Mouse (Mus musculus): ENCODE measurements around the gene Cdc25a. TPM values are rescaled to one million over a fixed set of nuclear protein-coding genes. Genes with fewer than 3 reads are reported as not detected.
A peak's percentile ranks its signal among the peaks of the same experiment; 100 is the strongest.

The Cdc25a gene
- polyA plus RNA-seq, 1 experiment from 2014 or later = 31.3 TPM

DNA sequence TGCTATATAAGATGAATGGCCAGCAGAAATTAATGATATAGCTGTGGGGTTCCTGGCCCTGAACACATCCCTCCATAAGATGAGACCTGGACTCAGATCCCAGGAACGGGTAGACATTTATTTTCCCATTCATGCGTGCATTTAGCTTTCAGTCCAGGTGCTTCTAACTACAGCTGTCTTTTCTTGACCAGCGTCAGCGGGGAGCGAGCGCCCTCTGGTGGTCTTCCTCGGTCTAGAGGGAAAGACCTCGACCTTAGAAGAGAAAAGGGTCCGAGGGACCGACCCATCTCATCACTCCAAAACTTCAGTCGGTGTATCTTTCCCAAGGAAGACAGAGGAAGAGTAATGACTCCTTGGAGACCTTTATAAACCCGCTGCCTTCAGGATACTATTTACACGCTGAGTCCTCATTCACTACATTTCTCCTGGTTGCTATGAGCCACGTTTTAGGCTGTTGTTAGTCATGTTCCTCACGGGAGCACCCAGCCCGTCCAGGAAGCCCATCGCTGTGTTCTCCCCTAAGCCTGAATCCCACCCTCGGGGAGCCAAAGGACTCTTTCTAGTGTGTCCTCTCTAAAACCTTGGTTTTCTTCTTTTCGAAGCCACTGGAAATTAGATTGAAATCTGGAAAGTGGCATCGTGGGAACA lies 12.9 kb upstream of the Cdc25a start:
- H3K4me3 ChIP-seq (ENCODE audit: low read length) = no peak overlapping the region
- no peaks in the 10 kb centered on the region for H3K36me3 ChIP-seq (ENCODE audit: control insufficient read depth, insufficient read depth, low read length)
- no peaks in the 10 kb centered on the region for H3K4me1 ChIP-seq (ENCODE audit: control insufficient read depth, insufficient read depth, low read length)
- H3K9ac ChIP-seq (ENCODE audit: low read depth, low read length) = peak overlapping the region; percentile 27; the same call in 1 of the 2 replicates
- no peaks in the 10 kb centered on the region for H3K9me3 ChIP-seq (ENCODE audit: control insufficient read depth, low read length)
- H3K27me3 ChIP-seq (replicated peaks; ENCODE audit: control insufficient read depth, insufficient read depth, low read length) = no peaks in the 10 kb centered on the region
- peak; percentile 55; the same call in 1 of the 2 replicates for ATAC-seq
- H3K4me2 ChIP-seq (ENCODE audit: low read depth, low read length) = peak overlapping the region; percentile 46
- 11% methylated on average over 20 of the region's 20 CpGs for WGBS
- no peak overlapping the region for H3K27ac ChIP-seq (ENCODE audit: low read length)

DNA sequence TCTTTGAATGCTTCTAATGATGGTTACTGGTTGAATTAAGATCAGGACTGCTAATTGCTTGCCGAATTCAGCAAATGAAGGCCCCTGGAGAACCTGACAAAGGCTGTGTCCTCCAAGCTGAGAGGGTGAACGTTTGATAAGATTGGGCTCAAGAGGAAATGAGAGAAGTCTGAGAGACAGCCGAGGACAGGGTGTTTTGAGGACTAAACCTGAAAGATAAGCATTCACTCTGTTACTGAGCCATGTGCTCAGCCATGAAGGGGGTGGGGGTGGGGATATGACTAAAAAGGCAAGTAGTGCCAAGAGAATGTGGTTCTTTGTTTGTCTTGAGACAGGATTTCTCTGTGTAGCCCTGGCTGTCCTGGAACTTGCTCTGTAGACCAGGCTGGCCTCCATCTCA lies 12.3 kb upstream of the Cdc25a start:
- no peaks in the 10 kb centered on the region for H3K9me3 ChIP-seq (ENCODE audit: control insufficient read depth, low read length)
- 0 out of 2 replicates have a peak overlapping the region, but pooled peaks have one; percentile 46 for H3K4me2 ChIP-seq (ENCODE audit: low read depth, low read length)
- H3K9ac ChIP-seq (ENCODE audit: low read depth, low read length) = peak overlapping the region; percentile 27; the same call in 1 of the 2 replicates
- H3K4me1 ChIP-seq (ENCODE audit: control insufficient read depth, insufficient read depth, low read length) = no peaks in the 10 kb centered on the region
- H3K27me3 ChIP-seq (replicated peaks; ENCODE audit: control insufficient read depth, insufficient read depth, low read length) = no peaks in the 10 kb centered on the region
- ATAC-seq = no peak
- 46% methylated on average over 3 of the region's 3 CpGs for WGBS
- H3K36me3 ChIP-seq (ENCODE audit: control insufficient read depth, insufficient read depth, low read length) = no peaks in the 10 kb centered on the region
- H3K4me3 ChIP-seq (ENCODE audit: low read length) = no peak overlapping the region
- no peak overlapping the region for H3K27ac ChIP-seq (ENCODE audit: low read length)

DNA sequence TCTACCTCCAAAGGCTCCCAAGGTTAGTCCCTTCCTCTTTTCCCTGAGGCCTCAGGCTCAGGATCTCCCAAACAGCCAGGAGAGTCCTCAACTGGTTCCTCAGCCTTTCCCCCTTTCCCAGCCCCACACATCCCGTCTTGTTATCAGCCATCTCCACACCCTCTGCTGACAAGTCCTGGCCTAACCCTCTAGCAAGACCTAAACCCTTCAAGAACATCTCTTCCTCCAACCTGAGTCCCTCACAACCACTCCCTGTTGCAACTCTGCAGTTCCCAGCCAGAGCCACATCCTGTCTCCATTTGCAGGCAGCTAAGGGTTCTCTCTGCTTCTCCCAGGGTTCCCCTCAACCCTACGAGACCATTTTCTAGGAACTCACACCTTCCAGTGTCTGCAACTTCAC lies 9.2 kb upstream of the Cdc25a start:
- Histone ChIP-seq H3K4me3 (ENCODE audit: low read length) (no peak overlapping the region), H3K4me2 (ENCODE audit: low read depth, low read length) (no peak overlapping the region), H3K36me3 (ENCODE audit: control insufficient read depth, insufficient read depth, low read length) (no peaks in the 10 kb centered on the region), H3K27ac (ENCODE audit: low read length) (no peak overlapping the region), H3K9ac (ENCODE audit: low read depth, low read length) (no peak overlapping the region), H3K27me3 (replicated peaks; ENCODE audit: control insufficient read depth, insufficient read depth, low read length) (no peaks in the 10 kb centered on the region), H3K4me1 (ENCODE audit: control insufficient read depth, insufficient read depth, low read length) (peaks cover 6% of the 10 kb centered on the region), H3K9me3 (ENCODE audit: control insufficient read depth, low read length) (no peaks in the 10 kb centered on the region)
- ATAC-seq = no peak
- 50% methylated on average over 2 of the region's 2 CpGs for WGBS

DNA sequence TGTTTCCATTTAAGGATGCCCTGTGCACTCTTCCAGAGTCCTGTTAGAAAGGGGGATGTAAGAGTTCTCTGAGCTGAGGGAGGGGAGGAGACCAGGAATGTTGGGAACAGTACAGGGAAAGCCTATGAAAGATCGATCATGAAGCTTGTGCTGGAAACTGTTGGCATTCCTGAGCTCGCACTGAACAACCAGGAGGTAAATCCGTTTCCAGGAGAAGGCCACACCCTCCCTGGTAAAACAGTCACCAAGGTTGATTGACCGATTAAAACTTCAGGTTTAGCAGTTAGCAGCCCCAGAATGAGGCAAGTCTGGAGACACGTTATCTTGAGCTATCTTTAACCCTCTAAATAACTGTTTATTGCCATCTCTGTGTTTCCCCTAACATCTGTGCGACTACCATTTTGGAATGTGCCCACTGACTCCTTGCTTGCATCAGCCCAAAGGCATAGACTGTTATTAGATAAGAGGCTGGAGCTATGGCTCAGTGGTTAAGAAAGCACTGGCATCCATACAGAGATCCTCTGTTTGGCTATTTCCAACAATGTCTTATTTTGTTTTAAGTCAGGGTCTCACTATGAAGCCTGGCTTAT lies 4.3 kb upstream of the Cdc25a start:
- peak; percentile 27 for ATAC-seq
- Histone ChIP-seq H3K27me3 (replicated peaks; ENCODE audit: control insufficient read depth, insufficient read depth, low read length) (no peaks in the 10 kb centered on the region), H3K4me1 (ENCODE audit: control insufficient read depth, insufficient read depth, low read length) (peaks cover 9% of the 10 kb centered on the region), H3K4me3 (ENCODE audit: low read length) (peak overlapping the region; percentile 28), H3K36me3 (ENCODE audit: control insufficient read depth, insufficient read depth, low read length) (no peaks in the 10 kb centered on the region), H3K9ac (ENCODE audit: low read depth, low read length) (peak overlapping the region; percentile 45; the same call in 1 of the 2 replicates), H3K4me2 (ENCODE audit: low read depth, low read length) (peak overlapping the region; percentile 44), H3K27ac (ENCODE audit: low read length) (no peak overlapping the region), H3K9me3 (ENCODE audit: control insufficient read depth, low read length) (no peaks in the 10 kb centered on the region)
- WGBS = 22% methylated on average over 6 of the region's 6 CpGs

DNA sequence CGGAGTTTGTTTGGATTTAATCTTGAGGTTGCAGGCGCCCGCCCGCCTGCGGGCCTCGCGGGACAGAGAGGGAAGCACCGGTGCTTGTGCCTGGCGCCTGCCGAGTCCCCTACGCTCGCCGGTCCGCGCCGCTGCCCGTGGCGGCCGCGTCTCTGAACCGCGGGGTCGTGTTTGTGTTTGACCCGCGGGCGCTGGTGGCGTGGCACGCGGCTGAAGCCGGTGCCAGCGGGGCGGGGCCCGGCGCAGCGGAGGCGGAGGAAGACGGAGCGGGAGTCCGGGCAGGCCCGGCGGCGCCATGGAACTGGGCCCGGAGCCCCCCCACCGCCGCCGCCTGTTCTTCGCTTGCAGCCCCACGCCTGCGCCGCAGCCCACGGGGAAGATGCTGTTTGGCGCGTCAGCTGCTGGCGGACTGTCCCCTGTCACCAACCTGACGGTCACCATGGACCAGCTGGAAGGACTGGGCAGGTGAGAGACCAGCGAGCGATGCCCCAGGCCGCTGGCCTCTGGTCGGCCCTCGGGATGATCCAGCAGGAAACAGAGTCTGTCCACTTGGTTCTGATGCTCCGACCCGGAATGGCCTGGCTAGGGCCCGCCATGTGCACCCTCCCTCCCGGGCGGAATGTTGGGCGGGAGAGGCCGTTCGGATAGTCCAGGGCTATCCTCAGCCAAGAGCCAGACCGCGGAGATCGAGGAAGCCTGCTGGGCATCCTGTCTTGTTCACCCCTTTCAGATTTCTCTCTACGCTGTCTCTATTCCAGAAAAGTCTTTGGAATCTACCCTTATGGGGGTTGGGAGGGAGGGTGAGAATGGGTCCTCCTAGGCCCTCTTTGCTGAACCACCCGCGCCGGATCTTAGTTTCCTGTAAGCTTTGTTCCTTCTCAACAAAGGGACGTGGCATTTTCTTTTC lies 569 bp downstream of the Cdc25a start:
- ATAC-seq = peak; percentile 66
- peak overlapping the region; percentile 99 for H3K4me3 ChIP-seq (ENCODE audit: low read length)
- H3K36me3 ChIP-seq (ENCODE audit: control insufficient read depth, insufficient read depth, low read length) = peaks cover 11% of the 10 kb centered on the region
- no peaks in the 10 kb centered on the region for H3K9me3 ChIP-seq (ENCODE audit: control insufficient read depth, low read length)
- under 1% methylated on average over 71 of the region's 76 CpGs for WGBS
- H3K27ac ChIP-seq (ENCODE audit: low read length) = peak overlapping the region; percentile 93
- H3K4me2 ChIP-seq (ENCODE audit: low read depth, low read length) = peak overlapping the region; percentile 70
- H3K9ac ChIP-seq (ENCODE audit: low read depth, low read length) = peak overlapping the region; percentile 99
- peaks cover 14% of the 10 kb centered on the region for H3K4me1 ChIP-seq (ENCODE audit: control insufficient read depth, insufficient read depth, low read length)
- H3K27me3 ChIP-seq (replicated peaks; ENCODE audit: control insufficient read depth, insufficient read depth, low read length) = no peaks in the 10 kb centered on the region

DNA sequence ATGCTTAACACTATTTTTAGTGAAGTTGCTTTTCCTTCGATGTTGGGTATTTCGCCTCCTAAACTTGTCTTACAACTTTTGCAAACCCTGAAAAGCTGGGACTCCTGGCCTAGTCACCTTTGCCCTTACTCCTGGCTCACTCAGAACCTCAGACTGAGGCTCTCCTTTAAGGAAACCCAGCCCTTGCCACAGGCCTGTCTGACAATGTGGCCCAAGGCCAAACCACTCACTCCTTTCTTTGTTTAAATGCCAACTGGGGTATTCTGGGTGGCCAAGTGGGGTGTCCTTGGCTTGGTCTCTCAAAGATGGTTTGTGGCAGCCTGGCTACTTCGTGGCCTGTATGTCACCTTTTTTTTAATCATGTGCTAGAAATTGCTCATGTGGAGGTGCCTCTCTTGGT lies 1.4 kb downstream of the Cdc25a start:
- Histone ChIP-seq H3K9ac (ENCODE audit: low read depth, low read length) (peak overlapping the region; percentile 99), H3K4me1 (ENCODE audit: control insufficient read depth, insufficient read depth, low read length) (peaks cover 9% of the 10 kb centered on the region; the same call in 1 of the 2 replicates), H3K27ac (ENCODE audit: low read length) (peak overlapping the region; percentile 93), H3K4me3 (ENCODE audit: low read length) (peak overlapping the region; percentile 99), H3K36me3 (ENCODE audit: control insufficient read depth, insufficient read depth, low read length) (peaks cover 14% of the 10 kb centered on the region), H3K4me2 (ENCODE audit: low read depth, low read length) (peak overlapping the region; percentile 70), H3K9me3 (ENCODE audit: control insufficient read depth, low read length) (no peaks in the 10 kb centered on the region), H3K27me3 (replicated peaks; ENCODE audit: control insufficient read depth, insufficient read depth, low read length) (no peaks in the 10 kb centered on the region)
- ATAC-seq = no peak
- 2% methylated on average over 3 of the region's 3 CpGs for WGBS

DNA sequence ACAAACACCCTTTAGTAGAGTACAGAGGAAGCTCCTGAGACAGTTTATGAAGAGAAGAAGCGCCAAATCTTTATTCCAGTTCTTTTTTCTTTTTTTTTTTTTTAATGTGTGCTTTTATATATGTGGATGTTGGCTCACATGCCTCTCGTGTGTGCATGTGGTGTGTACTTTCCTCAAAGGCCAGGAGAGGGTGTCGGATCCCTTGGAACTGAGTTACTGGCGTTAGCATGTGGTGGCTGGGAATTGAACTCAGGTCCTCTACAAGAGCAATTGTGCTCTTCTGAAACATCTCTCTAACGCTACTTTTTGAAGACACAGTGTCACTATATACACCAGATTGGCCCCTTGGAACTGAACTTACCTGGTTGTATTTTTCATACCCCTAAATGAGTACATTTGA lies 2.3 kb downstream of the Cdc25a start:
- Histone ChIP-seq H3K4me3 (ENCODE audit: low read length) (peak overlapping the region; percentile 99), H3K36me3 (ENCODE audit: control insufficient read depth, insufficient read depth, low read length) (peaks cover 17% of the 10 kb centered on the region), H3K27ac (ENCODE audit: low read length) (peak overlapping the region; percentile 93; the same call in 1 of the 2 replicates), H3K4me2 (ENCODE audit: low read depth, low read length) (peak overlapping the region; percentile 70), H3K27me3 (replicated peaks; ENCODE audit: control insufficient read depth, insufficient read depth, low read length) (no peaks in the 10 kb centered on the region), H3K4me1 (ENCODE audit: control insufficient read depth, insufficient read depth, low read length) (peaks cover 9% of the 10 kb centered on the region; the same call in 1 of the 2 replicates), H3K9me3 (ENCODE audit: control insufficient read depth, low read length) (no peaks in the 10 kb centered on the region), H3K9ac (ENCODE audit: low read depth, low read length) (peak overlapping the region; percentile 99; the same call in 1 of the 2 replicates)
- ATAC-seq = no peak
- WGBS = 79% methylated on average over 5 of the region's 5 CpGs

DNA sequence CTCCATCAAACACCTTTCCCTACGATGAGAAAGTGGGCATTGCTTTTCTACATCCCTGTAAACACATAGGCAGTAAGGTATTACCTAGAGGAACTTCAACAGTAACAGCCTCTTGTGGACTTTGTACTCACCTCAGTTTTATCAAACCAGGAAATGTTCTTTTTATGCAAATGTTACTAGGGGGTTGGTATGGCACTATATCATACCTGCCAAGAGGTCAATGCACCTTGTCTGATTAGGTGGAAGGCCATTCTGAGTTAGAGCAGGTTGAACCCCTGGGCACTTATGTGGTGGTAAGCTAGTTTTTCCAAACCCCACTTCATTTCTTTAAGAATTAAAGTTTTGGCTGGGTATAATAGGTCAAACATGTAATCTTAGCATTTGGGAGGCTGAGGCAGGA lies 3.9 kb downstream of the Cdc25a start:
- H3K4me2 ChIP-seq (ENCODE audit: low read depth, low read length) = peak overlapping the region; percentile 42
- no peak overlapping the region for H3K9ac ChIP-seq (ENCODE audit: low read depth, low read length)
- peak overlapping the region; percentile 85 for H3K27ac ChIP-seq (ENCODE audit: low read length)
- no peak overlapping the region for H3K4me3 ChIP-seq (ENCODE audit: low read length)
- H3K27me3 ChIP-seq (replicated peaks; ENCODE audit: control insufficient read depth, insufficient read depth, low read length) = no peaks in the 10 kb centered on the region
- peak; percentile 57 for ATAC-seq
- peaks cover 22% of the 10 kb centered on the region for H3K36me3 ChIP-seq (ENCODE audit: control insufficient read depth, insufficient read depth, low read length)
- no peaks in the 10 kb centered on the region for H3K9me3 ChIP-seq (ENCODE audit: control insufficient read depth, low read length)
- peaks cover 9% of the 10 kb centered on the region; the same call in 1 of the 2 replicates for H3K4me1 ChIP-seq (ENCODE audit: control insufficient read depth, insufficient read depth, low read length)
- 48% methylated on average over 1 of the region's 1 CpGs for WGBS

DNA sequence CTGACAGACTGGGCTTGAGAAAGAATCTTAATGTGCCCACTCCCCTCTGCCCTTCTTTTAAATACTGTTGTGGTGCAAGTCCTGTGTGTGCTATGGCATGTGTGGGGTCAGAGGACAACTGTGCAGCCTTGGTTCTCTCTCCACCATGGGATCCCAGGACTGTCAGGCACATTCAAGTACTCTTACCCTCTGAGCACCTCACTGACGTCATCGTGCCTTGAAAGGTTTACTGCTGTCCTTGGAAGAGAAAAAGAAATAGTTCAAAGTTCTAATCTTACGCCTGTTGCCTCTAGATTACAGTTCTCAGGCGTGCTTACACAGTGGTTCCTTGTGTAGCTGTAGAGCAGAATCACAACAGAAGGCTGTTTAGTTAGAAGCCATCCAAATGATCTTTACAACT lies 10.9 kb downstream of the Cdc25a start:
- peak overlapping the region; percentile 71 for H3K27ac ChIP-seq (ENCODE audit: low read length)
- H3K9me3 ChIP-seq (ENCODE audit: control insufficient read depth, low read length) = no peaks in the 10 kb centered on the region
- H3K9ac ChIP-seq (ENCODE audit: low read depth, low read length) = no peak overlapping the region
- peaks cover 50% of the 10 kb centered on the region for H3K36me3 ChIP-seq (ENCODE audit: control insufficient read depth, insufficient read depth, low read length)
- no peaks in the 10 kb centered on the region for H3K27me3 ChIP-seq (replicated peaks; ENCODE audit: control insufficient read depth, insufficient read depth, low read length)
- WGBS = 49% methylated on average over 4 of the region's 4 CpGs
- 0 out of 2 replicates have a peak, but pooled peaks cover 3% of the 10 kb centered on the region for H3K4me1 ChIP-seq (ENCODE audit: control insufficient read depth, insufficient read depth, low read length)
- no peak overlapping the region for H3K4me2 ChIP-seq (ENCODE audit: low read depth, low read length)
- H3K4me3 ChIP-seq (ENCODE audit: low read length) = no peak overlapping the region
- ATAC-seq = peak; percentile 93
